10 mouse cellular contexts compared by ENCODE assay signal in the genomic region with DNA sequence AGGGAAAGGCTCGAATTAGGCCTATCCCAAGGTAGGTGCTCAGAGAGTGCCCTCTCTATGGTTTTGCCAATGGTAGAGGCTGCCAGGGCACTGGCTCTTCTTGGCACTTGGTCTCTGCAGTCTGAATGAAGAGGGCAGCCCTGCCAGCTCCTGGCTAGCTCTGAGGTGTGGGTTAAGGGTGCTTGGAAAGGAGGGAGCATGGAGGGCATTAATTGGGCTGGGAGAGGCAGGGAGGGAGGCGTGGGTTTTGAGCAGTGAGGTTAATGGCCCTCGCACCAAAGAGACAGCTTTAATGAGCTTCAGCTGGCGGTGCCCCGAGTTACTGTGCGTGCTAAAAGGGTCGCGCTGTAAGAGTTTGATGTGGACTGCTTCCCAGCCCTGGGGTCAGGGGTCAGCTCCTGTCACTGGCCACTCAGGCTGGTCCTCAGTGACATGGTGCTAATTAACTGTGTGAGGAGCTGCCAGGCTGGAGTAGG. TPM values are rescaled to one million over a fixed set of nuclear protein-coding genes. Genes with fewer than 3 reads are reported as not detected.
DNase-seq lines count a peak whose midpoint lies in the region; ATAC-seq and TF ChIP-seq lines count a peak whose summit lies in the region.
"Had no signal": no experiment of that assay in that cellular context is flagged by ENCODE, and none has a peak within 500 bp of the region (broad histone marks: within the 10 kb centered on the region; RNA-seq: fewer than 3 reads in every experiment).

No protein-coding gene starts in this region.

- H3K36me3 ChIP-seq in heart, embryonic 12.5 days: peaks cover 12% of the 10 kb centered on the region; the same call in 1 of the 2 replicates

- no peak overlapping the region for H3K27ac ChIP-seq in heart, embryonic 12.5 days (ENCODE audit: poor library complexity, severe bottlenecking)
- peak overlapping the region; percentile 32; the same call in 1 of the 2 replicates for H3K27ac ChIP-seq in layer of hippocampus, adult 2 months

- H3K4me1 ChIP-seq in heart, embryonic 12.5 days (replicated peaks): peaks cover 50% of the 10 kb centered on the region

- TF ChIP-seq CTCF in layer of hippocampus, adult 2 months (conservative IDR thresholded peaks at IDR 0.05): no peak

- H3K9ac ChIP-seq in heart, embryonic 12.5 days: no peak overlapping the region
- H3K9ac ChIP-seq: liver, embryonic 12.5 days had no signal

- H3K4me2 ChIP-seq in heart, embryonic 12.5 days: no peak overlapping the region

- 57% methylated on average over 8 of the region's 8 CpGs for WGBS in heart, embryonic 12.5 days

- no peak overlapping the region for H3K4me3 ChIP-seq in heart, embryonic 12.5 days
- no peak overlapping the region for H3K4me3 ChIP-seq in layer of hippocampus, adult 2 months
- H3K4me3 ChIP-seq: liver, embryonic 12.5 days; myocyte had no signal

- intact Hi-C loops in heart, postnatal 10 days (cut with DNase I): no loop called here

- no peaks in the 10 kb centered on the region for H3K9me3 ChIP-seq in heart, embryonic 12.5 days (replicated peaks)
- H3K9me3 ChIP-seq: liver, embryonic 12.5 days had no signal

- no peak for ATAC-seq in heart, embryonic 12.5 days (ENCODE audit: insufficient number of reproducible peaks, low FRiP score)
- no peak for ATAC-seq in CD4-positive, CD25-positive, alpha-beta regulatory T cell, adult 4 months

- H3K27me3 ChIP-seq in heart, embryonic 12.5 days (replicated peaks): no peaks in the 10 kb centered on the region
- H3K27me3 ChIP-seq: liver, embryonic 12.5 days had no signal

- peak; percentile 95 for DNase-seq in heart, adult 11 months
- DNase-seq in Muller cell, postnatal 12 days (ENCODE audit: inconsistent ontology term): peak; percentile 64
- peak; percentile 66 for DNase-seq in embryo, embryonic 11 days
- peak; percentile 62 to 76 for DNase-seq in layer of hippocampus, adult 2 months (ENCODE audit: low spot score in 2 of 2)
- DNase-seq in heart, postnatal 10 days: no peak
- no peak for DNase-seq in urinary bladder, postnatal 10 days (ENCODE audit: low spot score)

RNA-seq across cellular contexts. Expression of a gene that starts 30.4 kb away (rescaled TPM):
- polyA plus RNA-seq in heart, embryonic 12.5 days (2016; fragmentation: Nextera tagmentation; extraction: Ambion mirVana): 44.0 and 47.2 TPM in 2 replicates
- 10 to 100 TPM; 39.0 to 40.4 TPM for total RNA-seq in layer of hippocampus, adult 2 months (2021)
- 10 to 100 TPM; 25.0 to 31.5 TPM for polyA plus RNA-seq in CD4-positive, CD25-positive, alpha-beta regulatory T cell, adult 4 months (2017; shearing (Covaris generic))
- total RNA-seq in heart, postnatal 10 days (2021): 10 to 100 TPM; 21.6 to 22.9 TPM

Comparison
In these comparisons a context has a peak if more than half of its experiments do, and no peak if none do; other contexts are left out.
1. DNase-seq: peak in heart, adult 11 months (single experiment), Muller cell, postnatal 12 days (single experiment), embryo, embryonic 11 days (single experiment) and layer of hippocampus, adult 2 months (2 of 2); none in heart, postnatal 10 days (0 of 2) and urinary bladder, postnatal 10 days (single experiment).